Mouse (Mus musculus): ENCODE results near the gene Eif4g2. TPM values are rescaled to one million over a fixed set of nuclear protein-coding genes. Genes with fewer than 3 reads are reported as not detected.

Eif4g2 gene
- 1,165 to 1,299 TPM (median 1,244 TPM) in 4 replicates for total RNA-seq (2023)

DNA sequence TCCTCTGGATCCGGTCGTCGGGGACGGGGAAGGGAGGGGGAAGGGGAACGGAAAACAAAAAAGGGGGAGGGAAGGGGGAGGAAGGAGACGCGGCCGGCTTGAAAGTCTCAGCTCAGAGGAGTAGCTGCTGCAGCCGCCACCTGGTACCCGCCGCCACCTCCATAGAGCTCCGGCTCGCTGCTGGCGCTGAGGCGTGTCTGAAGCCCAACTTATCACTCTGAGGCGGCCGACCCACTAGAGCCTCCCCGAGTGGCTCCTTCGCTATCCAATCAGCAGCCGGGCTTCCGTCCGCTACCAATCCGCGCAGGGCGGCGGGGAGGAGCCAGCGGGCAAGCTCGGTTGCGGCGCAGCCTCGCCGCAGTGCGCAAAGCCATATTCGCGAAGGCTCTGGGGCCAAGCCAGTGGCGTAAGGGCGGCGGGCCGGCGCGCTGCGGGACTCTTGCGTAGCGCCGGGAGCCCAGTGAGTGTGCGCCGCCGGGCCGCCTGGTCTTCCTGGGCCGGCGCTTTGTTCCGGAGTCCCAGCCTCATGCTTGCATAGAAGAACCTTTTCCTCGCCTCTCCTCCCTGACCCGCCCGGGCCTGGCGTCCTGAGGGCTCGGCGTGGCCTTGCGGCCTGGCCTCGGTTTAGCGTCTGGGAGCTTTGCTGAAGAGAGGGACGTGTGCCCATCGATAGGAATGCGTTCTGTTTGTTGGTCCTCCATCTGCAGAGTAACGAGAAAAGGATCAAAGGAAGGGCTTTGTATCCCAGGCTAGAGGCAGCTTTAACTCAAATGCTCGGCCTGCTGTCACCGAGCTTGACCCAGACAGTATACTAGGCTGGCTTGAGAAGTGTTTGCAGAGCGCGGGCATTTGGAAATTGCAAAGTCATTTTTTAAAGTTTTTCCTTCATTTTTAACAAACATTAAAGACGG is at the start of gene Eif4g2:
Eif4g2 (minus strand) TSS at position 209 of the 911 bp plus-strand sequence.

DNA sequence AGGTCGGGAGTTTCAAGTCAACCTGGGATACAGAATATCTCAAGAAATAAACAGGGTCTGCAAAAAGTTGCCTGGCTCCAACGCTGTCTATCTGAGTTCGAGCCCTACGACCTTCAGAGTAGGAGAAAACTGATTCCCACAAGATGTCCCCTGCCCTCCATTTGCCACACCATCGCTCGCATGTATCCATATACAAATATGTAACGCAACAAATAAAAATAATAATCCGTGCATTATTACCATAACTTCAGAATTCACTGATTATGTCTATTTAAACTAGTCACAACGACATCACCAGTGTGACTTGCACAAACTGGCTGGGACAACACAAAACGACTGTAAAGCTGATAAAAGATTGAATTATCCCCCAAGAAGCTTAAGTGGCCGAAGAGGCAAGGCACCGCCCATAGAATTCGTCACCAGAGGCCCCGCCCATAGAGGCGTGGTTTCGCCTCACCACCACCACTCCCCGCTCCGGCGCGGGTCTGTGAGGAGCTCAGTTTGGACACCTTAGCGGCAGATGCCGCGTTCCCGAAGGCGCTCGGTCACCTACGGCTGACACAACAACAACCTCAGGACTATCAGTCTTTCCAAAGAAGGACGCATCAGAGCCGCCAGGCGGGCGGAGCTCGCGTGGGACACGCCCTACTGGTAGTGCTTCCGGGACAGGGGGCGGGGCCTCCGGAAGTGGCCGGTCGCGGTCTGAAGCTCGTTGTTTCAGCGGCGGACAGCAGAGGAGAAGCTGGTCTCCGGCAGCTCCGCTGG is 54.4 kb downstream of the Eif4g2 start, which contains the start of gene Ctr9:
Ctr9 (plus strand) TSS at position 671 of the 765 bp plus-strand sequence.

Other genes with a start within 250 kb of the Eif4g2 start
- 25.4 to 31.5 TPM (median 29.3 TPM) in 4 replicates for gene Rnf141, start 238.6 kb downstream of the Eif4g2 start, total RNA-seq (2023)
- not detected in 4 replicates for gene Lyve1, start 219.8 kb downstream of the Eif4g2 start, total RNA-seq (2023)
- 0.60 to 0.89 TPM (median 0.73 TPM) in 4 replicates for gene Mrvi1, start 100.6 kb downstream of the Eif4g2 start, total RNA-seq (2023)
- gene Ctr9, start 54.1 kb downstream of the Eif4g2 start, total RNA-seq (2023): 54.2 to 58.4 TPM (median 54.5 TPM) in 4 replicates

All from B cell, adult 62 days (primary cell).